Mouse (Mus musculus): ENCODE measurements around the gene Ntrk2. TPM values are rescaled to one million over a fixed set of nuclear protein-coding genes. Genes with fewer than 3 reads are reported as not detected.

The Ntrk2 gene
- polyA plus RNA-seq, 1 experiment from 2014 or later: 1.3 TPM

GRCm38 (mm10) chr13:58912559-58912958 is 106.2 kb downstream of the Ntrk2 start:
- no peaks in the 10 kb centered on the region for H3K27me3 ChIP-seq (ENCODE audit: insufficient read depth, low read length)
- no peak overlapping the region for H3K4me2 ChIP-seq
- H3K27ac ChIP-seq (ENCODE audit: low read depth): no peak overlapping the region
- H3K4me1 ChIP-seq (ENCODE audit: insufficient read depth): no peaks in the 10 kb centered on the region
- H3K9ac ChIP-seq: no peak overlapping the region
- DNase-seq: no peak
- H3K9me3 ChIP-seq (ENCODE audit: low read depth, low read length): no peaks in the 10 kb centered on the region
- H3K4me3 ChIP-seq (ENCODE audit: low read depth, low read length): no peak overlapping the region
- ATAC-seq (ENCODE audit: insufficient read depth): no peak
- TF ChIP-seq CTCF (IDR thresholded peaks at IDR 0.05; ENCODE audit: low read depth): no peak
- no peaks in the 10 kb centered on the region for H3K36me3 ChIP-seq (ENCODE audit: insufficient read depth)

GRCm38 (mm10) chr13:58914061-58914814 is 107.9 kb downstream of the Ntrk2 start:
- no peaks in the 10 kb centered on the region for H3K27me3 ChIP-seq (ENCODE audit: insufficient read depth, low read length)
- no peak overlapping the region for H3K9ac ChIP-seq
- H3K9me3 ChIP-seq (ENCODE audit: low read depth, low read length): no peaks in the 10 kb centered on the region
- ATAC-seq (ENCODE audit: insufficient read depth) (no peak), DNase-seq (no peak)
- WGBS: 43% methylated on average over 6 of the region's 6 CpGs
- no peak for TF ChIP-seq CTCF (IDR thresholded peaks at IDR 0.05; ENCODE audit: low read depth)
- no peaks in the 10 kb centered on the region for H3K36me3 ChIP-seq (ENCODE audit: insufficient read depth)
- H3K4me2 ChIP-seq: no peak overlapping the region
- H3K4me3 ChIP-seq (ENCODE audit: low read depth, low read length): no peak overlapping the region
- no peak overlapping the region for H3K27ac ChIP-seq (ENCODE audit: low read depth)
- H3K4me1 ChIP-seq (ENCODE audit: insufficient read depth): no peaks in the 10 kb centered on the region

GRCm38 (mm10) chr13:58916348-58916747 is 110.0 kb downstream of the Ntrk2 start:
- H3K4me3 ChIP-seq (ENCODE audit: low read depth, low read length): no peak overlapping the region
- TF ChIP-seq CTCF (IDR thresholded peaks at IDR 0.05; ENCODE audit: low read depth): no peak
- H3K27me3 ChIP-seq (ENCODE audit: insufficient read depth, low read length): no peaks in the 10 kb centered on the region
- ATAC-seq (ENCODE audit: insufficient read depth) (no peak), DNase-seq (no peak)
- 94% methylated on average over 2 of the region's 2 CpGs for WGBS
- H3K27ac ChIP-seq (ENCODE audit: low read depth): no peak overlapping the region
- no peaks in the 10 kb centered on the region for H3K4me1 ChIP-seq (ENCODE audit: insufficient read depth)
- H3K36me3 ChIP-seq (ENCODE audit: insufficient read depth): no peaks in the 10 kb centered on the region
- H3K9me3 ChIP-seq (ENCODE audit: low read depth, low read length): no peaks in the 10 kb centered on the region
- H3K4me2 ChIP-seq: no peak overlapping the region
- no peak overlapping the region for H3K9ac ChIP-seq

GRCm38 (mm10) chr13:58920241-58920640 is 113.9 kb downstream of the Ntrk2 start:
- Histone ChIP-seq H3K4me2 (no peak overlapping the region), H3K4me3 (ENCODE audit: low read depth, low read length) (no peak overlapping the region), H3K9ac (no peak overlapping the region), H3K27me3 (ENCODE audit: insufficient read depth, low read length) (no peaks in the 10 kb centered on the region), H3K27ac (ENCODE audit: low read depth) (no peak overlapping the region), H3K4me1 (ENCODE audit: insufficient read depth) (no peaks in the 10 kb centered on the region), H3K9me3 (ENCODE audit: low read depth, low read length) (no peaks in the 10 kb centered on the region), H3K36me3 (ENCODE audit: insufficient read depth) (no peaks in the 10 kb centered on the region)
- DNase-seq (no peak), ATAC-seq (ENCODE audit: insufficient read depth) (no peak)
- no peak for TF ChIP-seq CTCF (IDR thresholded peaks at IDR 0.05; ENCODE audit: low read depth)
- 92% methylated on average over 7 of the region's 7 CpGs for WGBS

- Histone ChIP-seq H3K9me3 (ENCODE audit: low read depth, low read length) (no peaks in the 10 kb centered on the region), H3K27me3 (ENCODE audit: insufficient read depth, low read length) (no peaks in the 10 kb centered on the region), H3K4me2 (no peak overlapping the region), H3K27ac (ENCODE audit: low read depth) (no peak overlapping the region), H3K9ac (no peak overlapping the region), H3K4me1 (ENCODE audit: insufficient read depth) (no peaks in the 10 kb centered on the region), H3K36me3 (ENCODE audit: insufficient read depth) (no peaks in the 10 kb centered on the region), H3K4me3 (ENCODE audit: low read depth, low read length) (no peak overlapping the region)
- ATAC-seq (ENCODE audit: insufficient read depth): no peak
- TF ChIP-seq CTCF (IDR thresholded peaks at IDR 0.05; ENCODE audit: low read depth): no peak
- WGBS: 73% methylated on average over 3 of the region's 3 CpGs
- no peak for DNase-seq
These were observed 114.9 kb downstream of the Ntrk2 start for GRCm38 (mm10) chr13:58921255-58921654.

- Histone ChIP-seq H3K9me3 (ENCODE audit: low read depth, low read length) (no peaks in the 10 kb centered on the region), H3K36me3 (ENCODE audit: insufficient read depth) (no peaks in the 10 kb centered on the region), H3K4me3 (ENCODE audit: low read depth, low read length) (no peak overlapping the region), H3K27me3 (ENCODE audit: insufficient read depth, low read length) (no peaks in the 10 kb centered on the region), H3K9ac (no peak overlapping the region), H3K4me1 (ENCODE audit: insufficient read depth) (no peaks in the 10 kb centered on the region), H3K4me2 (no peak overlapping the region), H3K27ac (ENCODE audit: low read depth) (no peak overlapping the region)
- no peak for TF ChIP-seq CTCF (IDR thresholded peaks at IDR 0.05; ENCODE audit: low read depth)
- DNase-seq (no peak), ATAC-seq (ENCODE audit: insufficient read depth) (no peak)
- WGBS: 82% methylated on average over 10 of the region's 10 CpGs
These were observed 115.3 kb downstream of the Ntrk2 start for GRCm38 (mm10) chr13:58921705-58922104.

- H3K4me2 ChIP-seq: no peak overlapping the region
- H3K27ac ChIP-seq (ENCODE audit: low read depth): no peak overlapping the region
- H3K27me3 ChIP-seq (ENCODE audit: insufficient read depth, low read length): no peaks in the 10 kb centered on the region
- ATAC-seq (ENCODE audit: insufficient read depth) (no peak), DNase-seq (no peak)
- H3K9me3 ChIP-seq (ENCODE audit: low read depth, low read length): no peaks in the 10 kb centered on the region
- no peak for TF ChIP-seq CTCF (IDR thresholded peaks at IDR 0.05; ENCODE audit: low read depth)
- H3K4me1 ChIP-seq (ENCODE audit: insufficient read depth): no peaks in the 10 kb centered on the region
- H3K36me3 ChIP-seq (ENCODE audit: insufficient read depth): no peaks in the 10 kb centered on the region
- 67% methylated on average over 15 of the region's 15 CpGs for WGBS
- H3K4me3 ChIP-seq (ENCODE audit: low read depth, low read length): no peak overlapping the region
- H3K9ac ChIP-seq: no peak overlapping the region
These were observed 115.8 kb downstream of the Ntrk2 start for GRCm38 (mm10) chr13:58922174-58922573.
